Mouse (Mus musculus): ENCODE measurements at regions not wholly inside any gene's neighbourhood (a gene's known extent, or its start where the extent isn't known, plus 50 kb on each side); places are given as distances from the start of the nearest gene placed in this dataset.
A peak's percentile ranks its signal among the peaks of the same experiment; 100 is the strongest.
"Not testable (repeated sequence)": the region's sequence is repeated elsewhere in the genome, so short reads cannot be mapped to it uniquely, and the experiment has no call there.

DNA sequence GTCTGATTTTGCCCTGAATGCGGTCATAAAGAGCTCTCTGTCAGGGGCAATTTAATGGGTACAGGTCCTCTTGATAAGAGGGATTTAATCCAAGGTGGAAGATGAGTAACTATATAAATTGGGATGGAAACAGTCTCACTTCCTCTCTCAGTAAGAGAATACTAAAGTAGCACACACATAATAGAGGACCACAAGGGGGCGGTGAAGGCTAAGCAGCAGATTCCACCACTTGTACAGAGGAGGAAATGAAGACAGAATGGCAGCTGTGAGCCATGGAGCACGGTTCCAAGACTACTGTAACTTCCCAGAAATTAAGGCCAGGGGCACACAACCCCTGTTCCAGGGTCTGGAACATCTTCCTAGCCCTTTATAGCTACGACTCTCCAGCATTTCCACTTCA, 262.6 kb upstream of the Ywhaq start:
- DNase-seq (ENCODE audit: low spot score); intact Hi-C loops (cut with DNase I): not testable (repeated sequence)

DNA sequence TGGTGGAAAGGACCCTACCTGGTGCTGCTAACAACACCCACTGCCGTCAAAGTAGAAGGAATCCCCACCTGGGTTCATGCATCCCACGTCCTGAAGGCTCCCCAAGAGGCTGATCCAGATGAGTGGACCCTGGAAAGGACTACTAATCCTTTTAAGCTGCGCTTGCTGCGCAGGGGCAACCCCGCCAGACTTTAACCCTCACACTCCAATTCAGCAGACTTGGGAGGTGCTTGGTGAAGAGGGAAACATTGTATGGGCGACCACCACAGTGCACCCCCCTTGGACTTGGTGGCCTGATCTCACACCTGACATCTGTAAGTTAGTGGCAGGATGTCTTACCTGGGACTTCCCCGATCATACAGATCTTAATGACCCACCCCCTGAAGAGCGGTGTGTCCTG, 231.9 kb upstream of the Ywhaq start:
- DNase-seq (ENCODE audit: low spot score); intact Hi-C loops (cut with DNase I): not testable (repeated sequence)

DNA sequence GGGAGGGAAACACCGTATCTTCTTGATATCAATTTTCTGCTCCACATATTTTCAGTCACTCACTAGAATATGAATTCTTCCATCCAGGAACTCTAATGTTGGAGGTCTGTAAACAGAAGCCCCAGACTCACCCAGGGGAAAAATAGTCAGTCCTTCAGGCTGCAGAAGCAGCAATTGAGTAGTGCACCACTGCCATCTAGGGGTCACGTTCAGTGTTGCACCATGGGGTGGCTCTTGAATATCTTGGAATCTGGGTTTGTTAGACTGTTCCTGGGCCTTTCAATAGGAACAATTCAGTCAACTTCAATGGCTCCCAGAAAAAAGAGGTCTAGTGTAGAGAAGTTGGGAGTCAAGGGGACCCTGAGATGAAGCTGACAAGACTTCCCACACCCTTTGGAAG, 196.3 kb upstream of the Ywhaq start:
- intact Hi-C loops (cut with DNase I), result loop anchor here (5.0 to 10.0 kb wide), 3 partner anchors 91 to 299 kb away; partner anchors contain the start of genes Adam17 and Iah1
- DNase-seq (ENCODE audit: low spot score), result not testable (repeated sequence)

DNA sequence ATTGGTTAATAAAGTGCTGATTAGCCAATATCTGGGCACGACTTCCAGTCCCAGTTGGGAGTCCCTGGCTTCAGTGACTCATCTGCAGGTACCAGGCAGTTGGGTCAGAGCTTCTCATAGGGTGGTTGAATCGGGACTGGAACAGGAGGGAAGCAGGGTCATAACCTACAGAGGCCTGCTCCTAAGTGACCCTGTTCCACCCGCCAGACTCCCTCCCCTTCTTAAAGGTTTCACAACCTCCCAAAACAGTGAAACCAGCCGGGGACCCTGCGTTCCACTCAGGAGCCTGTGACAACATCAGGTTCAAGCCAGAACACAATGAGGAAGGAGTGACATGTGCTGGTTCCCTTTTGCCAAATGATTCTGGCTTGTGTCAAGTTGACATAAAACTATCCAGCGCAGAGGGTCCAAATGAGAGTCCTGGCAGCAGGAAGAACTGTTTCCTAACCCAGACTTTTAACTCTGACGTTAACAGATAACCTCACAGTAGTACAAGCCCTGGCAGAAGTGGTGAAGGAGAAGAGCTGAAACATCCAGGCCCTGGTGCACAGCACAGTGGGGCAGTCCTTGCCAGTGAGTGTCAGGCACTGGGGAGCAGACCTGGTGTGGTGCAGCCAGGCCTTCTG, 151.1 kb upstream of the Ywhaq start:
- no peak for DNase-seq (ENCODE audit: low spot score)
- intact Hi-C loops (cut with DNase I), result no loop called here

DNA sequence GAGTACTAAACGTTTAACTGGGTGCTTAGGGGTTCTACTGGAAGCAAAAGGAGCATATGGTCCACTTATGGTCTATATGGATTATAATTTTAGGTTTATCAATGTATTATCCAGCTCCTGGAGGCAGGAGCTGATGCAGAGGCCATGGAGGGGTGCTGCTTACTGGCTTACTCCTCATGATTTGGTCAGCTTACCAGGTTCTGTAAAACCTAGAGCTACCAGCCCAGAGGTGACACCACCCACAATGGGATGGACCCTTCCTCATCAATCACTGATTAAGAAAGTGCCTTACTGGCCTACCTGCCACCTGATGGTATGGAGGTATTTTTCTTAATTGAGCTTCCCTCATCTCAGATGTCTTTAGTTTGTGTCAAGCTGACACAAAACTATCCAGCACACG, 126.5 kb upstream of the Ywhaq start:
- intact Hi-C loops (cut with DNase I), result not testable (repeated sequence)

DNA sequence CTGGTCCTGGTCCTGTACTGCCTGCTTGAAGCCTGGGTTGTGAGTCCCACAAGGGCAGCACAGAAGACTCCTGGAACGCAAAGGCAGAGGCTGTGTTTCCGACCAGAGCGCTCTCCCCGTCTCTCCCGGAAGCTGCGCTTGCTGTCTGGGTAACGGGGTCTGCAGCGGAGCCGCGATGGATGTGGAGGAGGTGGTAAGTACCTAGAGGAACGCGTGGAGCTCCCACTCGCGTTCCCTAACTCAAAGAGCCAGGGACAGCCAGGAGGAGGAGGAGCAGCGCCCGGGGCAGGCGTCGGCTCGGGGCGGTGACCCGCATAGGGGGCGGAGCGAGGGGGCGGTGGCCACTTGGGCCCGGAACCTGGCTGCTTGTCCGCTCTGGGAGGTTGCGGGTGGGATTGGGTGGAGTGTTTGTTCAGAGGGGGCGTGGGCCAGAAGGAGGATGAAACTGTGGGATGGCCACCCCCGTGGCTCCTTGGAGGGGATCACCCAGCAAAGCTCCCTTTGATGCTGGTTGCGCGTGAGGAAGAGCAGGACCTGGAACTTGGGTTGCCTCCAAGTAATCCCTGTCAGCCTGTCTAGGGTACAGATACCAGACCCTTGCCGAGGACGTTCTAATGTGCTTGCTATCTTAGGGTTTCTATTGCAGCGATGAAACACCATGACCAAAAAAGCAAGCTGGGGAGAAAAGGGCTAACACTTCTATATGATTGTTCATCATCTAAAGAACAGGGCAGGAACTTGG, 125.9 kb upstream of the Ywhaq start:
- intact Hi-C loops (cut with DNase I), result not testable (repeated sequence)
- DNase-seq (ENCODE audit: low spot score), result peak; percentile 59

More for the DNA sequence above, 126.5 kb upstream of the Ywhaq start:
- not testable (repeated sequence) for DNase-seq (ENCODE audit: low spot score)

DNA sequence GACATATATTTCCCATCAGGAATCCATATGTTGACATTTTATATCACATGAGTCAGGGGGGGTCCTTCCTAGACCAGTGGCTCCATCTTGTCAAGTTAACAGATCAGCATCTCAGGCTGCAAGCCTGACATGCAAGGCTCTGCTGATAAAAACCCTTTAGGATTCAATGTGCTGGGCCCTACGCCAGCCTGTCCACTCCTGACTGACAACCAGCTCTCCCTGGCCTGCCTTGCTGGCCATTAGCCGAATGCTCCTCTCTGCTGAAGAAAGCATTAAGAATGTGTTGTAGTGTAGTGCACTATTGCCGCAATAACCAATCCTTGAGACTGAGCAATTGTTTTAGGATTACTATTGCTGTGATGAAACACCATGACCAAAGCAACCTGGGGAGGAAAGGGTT, 114.3 kb upstream of the Ywhaq start:
- DNase-seq (ENCODE audit: low spot score), result no peak
- intact Hi-C loops (cut with DNase I), result no loop called here

DNA sequence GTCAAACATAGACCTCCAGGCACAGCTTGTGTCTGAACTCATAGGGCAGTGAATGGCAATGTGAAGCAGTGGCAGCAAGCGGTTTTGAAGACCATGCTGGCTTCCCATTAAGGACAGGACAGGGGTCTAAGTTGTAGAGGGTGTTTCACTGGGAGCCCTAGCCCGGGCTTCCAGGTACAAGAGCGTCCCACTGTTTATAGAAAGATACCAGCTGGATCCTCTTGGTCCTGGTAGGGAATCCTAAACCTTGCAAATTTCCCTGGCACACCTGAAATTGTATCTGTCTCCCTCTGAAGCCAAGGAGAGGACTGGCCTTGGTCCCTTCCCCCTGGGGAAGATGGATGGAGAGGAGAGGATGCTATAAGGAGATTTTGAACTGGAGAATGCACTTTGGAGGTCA, 111.9 kb upstream of the Ywhaq start:
- DNase-seq (ENCODE audit: low spot score); intact Hi-C loops (cut with DNase I): not testable (repeated sequence)

DNA sequence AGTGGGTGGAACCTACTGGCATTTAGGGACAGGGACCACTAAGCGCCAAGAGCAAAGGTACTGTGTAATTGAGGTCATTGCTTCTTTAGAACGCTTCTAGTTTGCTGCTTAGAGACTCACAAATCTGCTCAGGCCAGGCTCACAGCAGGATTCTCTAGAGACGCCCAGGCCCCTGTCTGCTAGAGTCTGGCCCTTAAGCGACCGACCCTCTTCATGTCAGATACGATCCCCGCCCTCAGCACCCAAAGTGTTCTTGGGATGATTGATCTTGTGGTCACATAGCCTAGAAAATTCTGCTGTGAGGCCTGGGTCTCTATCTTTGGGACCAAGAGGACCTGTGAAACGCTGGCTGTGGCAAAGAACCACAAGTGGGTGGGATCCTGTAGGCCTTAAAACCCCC, 109.9 kb upstream of the Ywhaq start:
- intact Hi-C loops (cut with DNase I); DNase-seq (ENCODE audit: low spot score): not testable (repeated sequence)

DNA sequence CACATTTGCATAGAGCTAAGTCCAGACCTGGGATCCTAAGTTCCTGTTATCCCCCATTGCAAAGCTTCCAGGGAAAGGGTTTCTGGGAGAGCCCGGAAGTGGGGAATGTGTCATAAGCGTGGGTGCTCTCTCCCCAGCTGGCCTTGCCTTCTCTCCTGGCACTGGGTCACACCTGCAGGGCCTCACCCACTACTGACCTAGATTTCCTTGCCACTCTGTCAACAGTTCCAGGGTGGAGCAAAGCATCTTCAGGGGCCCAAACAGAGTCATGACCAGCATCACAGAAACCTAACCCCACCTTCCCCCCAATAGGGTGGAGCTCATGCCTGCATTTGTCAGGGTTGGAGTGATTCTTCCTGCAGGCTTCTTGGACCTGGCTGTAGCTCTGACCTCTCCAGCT, 109.5 kb upstream of the Ywhaq start:
- DNase-seq (ENCODE audit: low spot score); intact Hi-C loops (cut with DNase I): not testable (repeated sequence)

DNA sequence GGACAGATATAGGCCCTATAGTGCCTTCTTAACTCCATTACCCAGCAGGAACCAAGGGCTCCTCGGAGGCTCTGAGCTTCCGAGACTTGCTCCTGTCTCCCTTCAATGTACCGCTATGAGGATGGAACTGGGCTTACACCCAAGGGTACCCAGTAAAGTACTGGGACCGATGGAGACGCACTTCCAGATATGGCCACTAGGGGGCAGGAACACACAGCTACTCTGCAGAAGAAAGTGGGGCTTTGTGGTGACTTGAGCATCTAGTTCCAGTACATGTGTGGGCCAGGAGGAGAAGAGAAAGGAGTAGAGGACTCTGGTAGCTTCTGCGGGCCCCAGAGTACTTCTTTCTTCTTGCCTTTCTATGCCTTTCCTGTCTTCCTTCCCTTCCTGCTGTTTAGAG, 108.1 kb upstream of the Ywhaq start:
- DNase-seq (ENCODE audit: low spot score); intact Hi-C loops (cut with DNase I): not testable (repeated sequence)

DNA sequence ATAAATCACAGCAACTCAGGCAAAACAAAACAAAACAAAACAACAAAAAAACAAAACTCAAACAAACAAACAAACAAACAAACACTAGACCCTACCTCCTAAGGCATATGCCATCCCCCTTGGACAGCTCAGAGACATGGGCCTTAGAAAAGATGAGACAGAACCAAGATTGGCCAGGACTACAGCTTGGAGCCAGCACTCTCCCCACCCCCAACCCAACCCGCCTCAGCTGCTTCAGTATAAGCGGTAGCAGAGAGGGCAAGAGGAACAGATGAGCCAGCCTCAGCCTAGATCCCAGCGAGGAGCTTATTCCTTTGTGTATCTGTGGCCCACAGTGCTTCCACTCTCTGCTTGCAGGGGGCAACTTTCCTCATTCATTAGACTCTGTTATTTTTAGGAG, 105.2 kb upstream of the Ywhaq start:
- intact Hi-C loops (cut with DNase I), result loop anchor here (5.0 kb wide), 2 partner anchors 90 to 95 kb away; no protein-coding TSS in a partner anchor
- no peak for DNase-seq (ENCODE audit: low spot score)

DNA sequence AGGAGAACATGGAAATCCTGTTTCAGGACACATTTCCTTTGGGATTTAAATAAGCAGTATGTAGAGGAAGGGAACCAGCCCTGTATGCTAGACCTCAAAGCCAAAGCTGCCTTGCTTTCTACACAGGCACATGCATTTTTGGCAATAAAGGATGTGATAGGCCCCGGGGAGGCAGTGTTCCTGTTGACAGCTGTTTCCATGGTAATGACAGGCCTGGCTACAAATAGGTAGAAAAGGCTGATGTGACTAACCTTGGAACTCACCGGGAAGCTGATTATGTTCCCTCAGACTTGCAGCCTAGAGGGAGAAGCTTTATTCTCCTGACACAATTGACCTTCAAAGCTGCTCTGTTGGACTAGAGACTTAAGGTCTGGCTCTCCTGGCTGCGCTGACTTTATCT, 101.6 kb upstream of the Ywhaq start:
- DNase-seq (ENCODE audit: low spot score), result no peak
- intact Hi-C loops (cut with DNase I), result no loop called here

DNA sequence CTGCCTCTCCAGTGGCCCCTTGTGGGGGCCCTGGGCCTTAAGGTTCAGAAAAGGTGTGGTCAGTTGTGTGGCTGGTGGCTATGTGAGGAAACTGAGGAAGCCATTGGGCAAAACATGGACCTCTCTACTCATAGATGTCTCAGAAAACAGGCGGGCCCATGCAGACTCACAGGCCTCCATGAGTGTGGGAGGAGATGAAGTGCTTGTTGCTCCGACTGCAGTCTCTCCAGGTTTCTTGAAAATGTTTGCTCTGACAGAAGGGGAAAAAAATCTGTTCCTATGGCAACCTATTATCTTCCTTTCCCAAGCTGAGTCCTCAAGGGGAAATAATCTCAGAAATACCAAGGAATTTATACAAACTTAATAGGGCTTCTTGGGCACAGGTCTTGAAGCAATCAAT, 95.3 kb upstream of the Ywhaq start:
- intact Hi-C loops (cut with DNase I), result no loop called here
- DNase-seq (ENCODE audit: low spot score), result no peak

DNA sequence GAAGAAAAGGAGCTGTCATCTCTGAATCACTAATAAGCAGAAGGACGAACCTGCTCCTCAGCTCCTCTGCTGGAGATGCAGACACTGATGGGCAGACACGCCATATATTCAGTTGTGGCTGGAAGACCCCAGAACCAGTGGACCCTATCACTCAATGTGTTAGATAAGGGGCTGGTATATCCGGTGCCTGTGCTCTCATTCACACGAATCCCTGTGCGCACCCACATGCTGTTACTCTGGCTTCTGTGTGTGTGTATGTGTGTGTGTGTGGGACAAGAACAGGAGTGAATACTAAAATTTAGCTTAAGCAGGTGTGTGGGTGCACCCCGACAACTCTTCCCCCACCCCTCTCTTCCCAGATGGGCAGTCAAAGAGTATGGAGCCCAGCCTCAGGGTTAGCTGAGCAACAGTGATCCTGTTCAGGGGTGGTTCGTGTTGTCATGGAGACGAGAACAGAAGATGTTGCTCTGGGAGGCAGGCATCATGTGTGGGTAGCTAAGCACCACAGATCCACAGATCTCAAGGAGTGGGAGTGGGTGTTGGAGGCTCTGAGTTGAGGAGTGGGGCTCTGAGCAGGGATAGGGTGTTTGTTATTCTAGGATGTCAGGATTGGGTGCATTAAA, 93.7 kb upstream of the Ywhaq start:
- intact Hi-C loops (cut with DNase I), result no loop called here
- DNase-seq (ENCODE audit: low spot score), result no peak

DNA sequence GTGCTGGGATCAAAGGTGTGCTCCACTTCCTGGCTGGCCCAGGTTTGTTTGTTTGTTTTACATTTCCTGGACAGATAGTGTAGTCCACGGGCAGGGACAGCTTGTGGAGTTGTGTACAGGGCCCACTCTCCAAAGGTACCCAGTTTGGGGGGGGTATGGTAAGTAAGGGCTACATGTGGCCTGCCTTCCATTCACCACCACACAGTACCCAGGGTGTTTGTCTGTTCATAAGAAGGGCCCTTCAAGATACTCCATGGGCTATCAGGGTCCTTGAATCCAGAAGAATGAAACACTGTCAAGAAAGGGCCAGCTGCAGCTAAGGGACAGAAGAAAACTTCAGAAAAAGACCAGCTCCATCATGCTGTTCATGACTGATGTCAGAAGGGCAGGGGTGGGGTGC, 89.6 kb upstream of the Ywhaq start:
- no peak for DNase-seq (ENCODE audit: low spot score)
- intact Hi-C loops (cut with DNase I), result no loop called here

DNA sequence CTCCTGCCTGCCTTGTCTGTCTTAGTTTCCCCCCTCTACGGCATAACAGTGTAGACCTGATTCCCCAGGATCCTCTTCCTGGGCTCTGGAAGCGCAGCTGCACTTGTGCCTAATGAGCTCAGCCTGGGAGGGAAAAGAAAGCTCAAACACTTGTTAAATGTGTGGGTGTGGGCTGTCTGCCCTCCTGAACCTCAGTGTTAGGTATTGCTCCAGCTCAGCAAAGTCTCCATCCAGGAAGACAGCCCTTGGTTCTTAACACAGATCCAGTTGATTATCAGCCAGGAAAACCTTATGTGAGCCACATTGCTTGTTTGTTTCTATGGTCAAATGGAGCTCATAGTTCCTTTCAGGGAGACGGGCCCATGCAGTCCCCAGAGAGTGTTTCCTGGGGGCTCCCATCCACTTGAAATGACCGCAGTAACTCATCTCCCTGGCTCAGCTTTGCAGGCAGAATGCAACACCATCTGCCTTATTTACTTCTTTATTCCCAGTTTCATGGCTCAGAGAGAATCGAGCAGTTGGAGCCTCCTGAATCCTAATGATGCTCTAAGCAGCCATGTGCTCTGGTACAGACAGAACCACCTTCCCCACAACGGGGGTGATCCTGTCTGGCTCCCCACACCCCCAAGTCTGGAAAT, 88.4 kb upstream of the Ywhaq start:
- no peak for DNase-seq (ENCODE audit: low spot score)
- intact Hi-C loops (cut with DNase I), result no loop called here

DNA sequence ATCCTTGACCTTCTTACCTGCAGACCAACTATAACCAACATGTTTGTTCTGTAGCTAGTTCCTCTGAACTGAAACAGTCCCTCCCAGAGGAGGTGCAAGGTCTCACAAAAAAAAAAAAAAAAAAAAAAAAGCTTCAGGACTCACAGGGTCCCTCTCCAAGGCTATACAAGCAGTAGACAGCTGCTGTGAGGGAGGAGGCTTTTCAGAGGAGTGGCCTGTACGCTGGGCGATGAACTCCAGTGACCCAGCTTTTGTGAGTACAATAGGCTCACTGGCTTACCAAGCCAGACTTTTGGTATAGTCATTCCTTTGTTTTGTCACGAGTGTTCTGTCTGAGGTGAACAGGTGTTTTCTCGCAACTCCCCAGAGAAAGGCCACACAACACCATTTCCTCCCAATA, 85.8 kb upstream of the Ywhaq start:
- intact Hi-C loops (cut with DNase I), result no loop called here
- no peak for DNase-seq (ENCODE audit: low spot score)

DNA sequence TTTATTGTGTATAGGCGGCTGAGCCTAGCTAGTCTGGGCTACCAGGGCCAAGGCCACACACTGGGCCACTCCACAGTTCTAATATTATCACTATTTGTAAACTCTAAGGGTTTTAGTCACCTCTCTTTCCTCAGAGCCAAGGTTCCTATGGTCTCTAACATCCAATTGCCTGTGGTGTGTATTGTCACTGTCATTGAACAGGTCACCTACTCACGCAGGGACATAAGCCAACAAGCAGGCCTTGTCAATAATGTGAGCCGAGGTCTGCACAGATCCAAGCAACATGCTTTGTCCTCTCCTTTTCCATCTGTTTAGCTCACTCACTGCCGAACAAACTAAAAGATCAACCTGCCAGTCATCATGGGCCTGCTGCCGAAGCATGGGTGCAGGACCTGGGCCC, 79.5 kb upstream of the Ywhaq start:
- no peak for DNase-seq (ENCODE audit: low spot score)
- intact Hi-C loops (cut with DNase I), result no loop called here

DNA sequence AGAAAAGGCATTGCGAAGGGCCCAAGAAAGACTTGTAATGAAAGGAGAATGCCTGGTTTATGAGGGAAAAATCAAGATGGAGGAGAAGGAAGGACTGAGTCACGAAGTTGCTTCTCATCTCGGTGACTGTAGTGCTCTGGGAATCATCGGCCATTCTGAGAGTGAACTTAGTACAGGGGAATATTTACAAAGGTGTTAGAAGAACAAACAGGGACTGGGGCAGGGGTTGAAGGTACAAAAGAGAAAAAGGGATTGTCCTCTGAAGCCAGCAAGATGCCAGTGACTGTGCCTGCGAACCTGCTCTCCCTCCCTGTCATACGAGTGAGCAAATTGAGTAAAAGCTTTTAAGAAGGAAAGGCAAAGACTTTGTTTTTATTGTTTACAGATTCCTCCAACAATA, 78.1 kb upstream of the Ywhaq start:
- intact Hi-C loops (cut with DNase I), result no loop called here
- no peak for DNase-seq (ENCODE audit: low spot score)

DNA sequence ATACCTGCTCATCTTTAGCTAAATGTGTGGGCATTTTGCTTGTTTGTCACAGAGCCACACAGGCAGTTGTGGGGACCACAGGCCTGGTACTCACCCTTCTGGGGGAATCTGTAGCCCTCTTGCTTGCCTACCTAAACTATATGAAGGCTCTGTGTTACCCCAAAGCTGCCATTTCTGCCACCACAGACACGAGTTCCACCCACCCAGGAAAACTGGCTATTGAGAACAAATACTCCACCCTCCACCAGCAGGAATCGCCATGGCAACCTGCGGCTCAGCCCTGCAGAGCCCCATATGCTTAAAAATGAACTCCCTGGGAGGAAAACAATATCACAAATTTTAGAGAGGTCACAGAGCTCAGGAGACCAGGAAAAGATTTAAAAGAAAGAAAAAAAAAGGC, 76.0 kb upstream of the Ywhaq start:
- DNase-seq (ENCODE audit: low spot score), result no peak
- intact Hi-C loops (cut with DNase I), result no loop called here

Data from heart, postnatal 25 days (tissue).